Mouse (Mus musculus) kidney, adult 2 months (tissue): ENCODE data around the gene Hdac4.

ENCODE experiments used
- CTCF ChIP-seq: fragments of 200-500 bp; conservative IDR thresholded peaks from 2 replicates; pipeline ENCODE4 v1.5.1; 2011; ENCODE audit warnings: low read depth, mild to moderate bottlenecking, control low read depth, low read length, moderate library complexity, mixed read lengths; ENCODE audit not compliant: insufficient read depth, insufficient read length
- POLR2A ChIP-seq: fragments of 200-500 bp; IDR thresholded peaks from one replicate; pipeline ENCODE4 v1.6.1; 2011; ENCODE audit warnings: low read depth, low read length, control low read depth

GRCm38 (mm10) chr1:92092286-92092685, 103.2 kb downstream of the Hdac4 start:
- TF ChIP-seq CTCF: no peak
- no peak for TF ChIP-seq POLR2A
